Mouse (Mus musculus): ENCODE measurements at regions not wholly inside any gene's neighbourhood (a gene's known extent, or its start where the extent isn't known, plus 50 kb on each side); places are given as distances from the start of the nearest gene placed in this dataset.
"Not testable (repeated sequence)": the region's sequence is repeated elsewhere in the genome, so short reads cannot be mapped to it uniquely, and the experiment has no call there.

DNA sequence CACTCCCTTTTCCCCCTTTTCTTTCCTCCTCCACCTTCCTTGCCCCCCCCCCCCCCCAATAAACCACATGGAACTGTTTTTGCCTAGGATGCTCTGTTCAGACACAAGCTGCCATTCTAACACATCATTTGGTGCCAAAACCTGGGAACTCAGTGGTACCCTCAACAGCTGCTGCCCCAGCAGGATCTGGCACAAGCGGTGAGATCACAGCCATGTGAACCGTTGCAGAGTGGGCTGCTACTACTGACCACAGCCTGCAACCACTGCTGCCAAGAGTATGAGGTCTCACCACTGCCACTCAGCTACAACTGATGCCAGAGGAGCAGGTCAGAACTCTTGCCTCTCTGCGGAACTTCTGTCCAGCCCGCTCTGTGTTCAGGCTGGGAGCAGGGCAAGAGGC, 206.2 kb downstream of the Pcsk1 start:
- DNase-seq: no peak

DNA sequence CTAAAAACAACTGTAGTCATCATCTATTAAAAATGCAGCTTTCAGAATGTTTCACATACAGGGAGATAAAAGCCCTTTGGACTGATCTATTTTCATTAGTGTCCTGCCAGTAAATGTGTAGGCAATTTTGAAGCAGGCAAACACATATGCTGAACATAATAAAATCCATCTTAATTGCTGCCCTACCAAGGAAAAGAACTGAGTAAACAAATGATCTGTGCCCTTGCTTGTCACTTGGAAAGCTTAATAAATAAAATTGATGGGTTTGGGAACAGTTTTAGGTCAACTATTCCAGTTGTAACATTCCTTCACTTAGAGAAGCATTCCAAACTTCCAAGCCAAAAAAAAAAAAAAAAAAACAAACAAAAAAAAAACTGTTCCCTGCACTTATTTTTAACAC, 230.2 kb downstream of the Pcsk1 start:
- no peak for DNase-seq

DNA sequence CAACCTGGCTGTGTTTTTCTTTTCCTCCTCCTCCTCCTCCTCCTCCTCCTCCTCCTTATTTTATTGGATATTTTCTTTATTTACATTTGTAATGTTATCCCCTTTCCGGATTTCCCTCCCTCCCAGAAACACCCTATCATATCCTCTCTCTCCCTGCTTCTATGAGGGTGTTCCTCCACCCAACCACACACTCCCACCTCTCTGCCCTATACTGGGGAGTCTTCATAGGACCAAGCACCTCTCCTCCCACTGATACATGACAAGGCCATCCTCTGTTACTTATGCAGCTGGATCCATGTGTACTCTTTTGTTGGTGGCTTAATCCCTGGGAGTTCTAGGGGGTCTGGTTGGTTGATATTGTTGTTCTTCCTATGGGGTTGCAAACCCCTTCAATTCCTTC, 230.6 kb downstream of the Pcsk1 start:
- DNase-seq: no peak

DNA sequence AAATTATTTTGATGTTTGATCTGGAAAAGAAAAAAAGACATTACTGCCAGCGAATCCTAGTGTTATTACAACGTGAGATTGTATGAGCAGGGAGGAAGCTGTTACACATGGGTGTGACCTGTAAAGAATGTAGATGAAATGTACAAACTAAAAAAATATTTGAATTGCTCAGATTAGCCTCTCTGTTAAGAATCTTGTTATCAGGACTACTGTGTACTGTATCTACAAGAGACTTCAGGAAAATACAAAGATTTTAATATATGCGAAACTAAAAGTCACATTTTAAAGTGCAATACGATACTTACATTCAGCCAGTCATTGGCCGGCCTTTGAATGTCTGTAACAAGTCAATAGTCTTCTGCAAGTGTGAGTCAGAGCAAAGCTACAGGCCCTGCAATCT, 247.4 kb downstream of the Pcsk1 start:
- no peak for DNase-seq

DNA sequence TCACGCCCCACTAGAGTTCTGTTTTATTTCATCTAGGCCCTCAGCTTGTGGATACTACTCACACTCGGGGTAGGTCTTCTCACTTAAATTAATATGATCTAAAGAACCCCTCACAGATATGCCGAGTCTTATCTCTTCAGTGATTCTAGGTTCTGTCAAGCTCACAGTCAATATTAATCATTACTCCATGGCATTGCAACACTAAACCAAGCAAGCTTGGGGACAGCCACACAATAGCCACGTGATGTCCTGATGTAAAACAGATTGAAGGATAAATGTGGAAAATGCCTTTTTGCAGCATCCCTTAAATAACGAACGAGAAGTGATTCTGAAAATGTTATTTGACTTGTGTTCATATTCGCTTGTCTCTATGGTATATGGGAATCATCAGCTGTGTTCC, 253.8 kb downstream of the Pcsk1 start:
- no peak for DNase-seq

DNA sequence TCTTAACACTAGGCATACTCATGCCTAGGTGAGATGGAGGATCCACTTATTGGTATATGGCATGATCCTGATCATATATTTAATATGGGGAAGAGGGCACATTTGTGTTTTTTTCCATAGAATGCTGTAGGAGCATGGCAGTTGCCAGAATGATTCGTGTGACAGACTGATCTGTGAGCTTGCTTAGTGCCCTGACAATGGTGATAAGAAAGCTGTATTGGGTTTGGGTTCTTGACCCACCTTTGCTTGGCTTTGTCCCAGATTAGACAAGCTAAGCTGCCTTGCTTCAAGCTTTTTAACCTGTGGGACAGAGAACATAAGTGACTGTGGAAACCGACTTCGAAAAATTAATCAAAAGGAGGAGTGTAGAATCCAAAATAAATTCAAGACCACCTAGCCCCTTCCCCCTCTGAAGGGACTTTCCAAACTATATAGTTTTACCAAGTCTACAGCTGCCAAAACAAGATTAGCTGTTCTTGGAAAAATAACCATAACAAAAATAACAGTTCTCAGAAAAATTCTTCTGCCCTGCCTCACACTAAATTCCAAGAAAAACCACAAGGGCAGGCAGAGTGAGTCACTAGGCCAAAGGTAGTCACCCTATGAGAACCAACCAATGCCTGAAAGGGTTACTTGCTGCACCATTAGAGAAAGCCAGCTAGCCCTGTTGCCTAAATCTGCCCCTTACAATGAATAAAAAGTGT, 277.2 kb downstream of the Pcsk1 start:
- DNase-seq: no peak

DNA sequence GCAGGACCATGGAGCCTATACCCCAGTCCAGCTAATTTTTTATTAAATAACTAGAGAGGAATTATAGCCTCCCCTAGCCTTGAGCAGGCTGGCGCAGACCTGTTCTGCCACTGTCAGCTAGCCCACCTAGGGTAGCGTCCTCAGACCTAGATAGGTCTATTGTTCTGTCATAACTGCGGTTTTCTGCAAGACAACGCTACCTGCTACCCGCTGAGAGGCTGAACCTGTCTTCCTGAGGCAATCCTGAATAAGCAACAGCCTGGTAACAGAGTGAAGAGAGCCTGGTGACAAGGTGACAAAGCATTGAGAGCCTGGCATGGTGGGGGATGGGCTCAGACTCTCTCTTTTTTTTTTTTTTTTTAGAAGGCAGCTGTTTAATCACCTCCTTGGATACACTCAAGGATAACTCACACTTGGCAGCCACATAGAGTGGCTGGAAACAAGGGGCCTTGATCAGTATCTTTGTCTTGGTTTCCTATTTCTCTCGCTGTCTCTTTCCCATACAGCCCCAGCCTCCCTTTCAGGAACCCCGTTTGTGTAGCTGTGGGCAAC, 278.7 kb downstream of the Pcsk1 start:
- DNase-seq: no peak

DNA sequence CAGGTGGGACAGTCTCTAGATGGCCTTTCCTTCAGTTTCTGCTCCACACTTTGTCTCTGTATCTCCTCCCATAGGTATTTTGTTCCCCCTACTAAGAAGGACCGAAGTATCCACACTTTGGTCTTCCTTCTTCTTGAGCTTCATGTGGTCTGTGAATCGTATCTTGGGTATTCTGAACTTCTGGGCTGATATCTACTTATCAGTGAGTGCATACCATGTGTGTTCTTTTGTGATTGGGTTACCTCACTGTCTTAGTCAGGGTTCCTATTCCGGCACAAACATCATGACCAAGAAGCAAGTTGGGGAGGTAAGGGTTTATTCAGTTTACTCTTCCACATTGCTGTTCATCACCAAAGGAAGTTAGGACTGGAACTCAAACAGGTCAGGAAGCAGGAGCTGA, 287.5 kb downstream of the Pcsk1 start:
- not testable (repeated sequence) for DNase-seq

DNA sequence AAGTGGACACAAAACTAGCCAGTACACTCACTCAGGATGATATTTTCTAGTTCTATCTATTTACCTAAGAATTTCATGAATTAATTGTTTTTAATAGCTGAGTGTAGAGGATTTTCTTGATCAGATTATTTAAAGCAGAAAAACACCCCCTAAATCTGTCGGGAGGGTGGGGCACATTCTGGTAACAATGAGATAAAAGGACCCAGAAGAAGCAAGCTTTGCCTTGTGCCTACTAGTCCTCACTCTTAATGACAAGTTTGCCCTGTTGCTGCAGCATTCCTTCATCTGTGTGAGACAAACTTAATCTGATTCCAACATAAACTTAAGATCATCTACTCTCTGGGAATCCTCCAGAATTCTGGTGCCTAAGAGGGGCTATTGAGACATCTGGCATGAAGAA, 288.1 kb downstream of the Pcsk1 start:
- no peak for DNase-seq

DNA sequence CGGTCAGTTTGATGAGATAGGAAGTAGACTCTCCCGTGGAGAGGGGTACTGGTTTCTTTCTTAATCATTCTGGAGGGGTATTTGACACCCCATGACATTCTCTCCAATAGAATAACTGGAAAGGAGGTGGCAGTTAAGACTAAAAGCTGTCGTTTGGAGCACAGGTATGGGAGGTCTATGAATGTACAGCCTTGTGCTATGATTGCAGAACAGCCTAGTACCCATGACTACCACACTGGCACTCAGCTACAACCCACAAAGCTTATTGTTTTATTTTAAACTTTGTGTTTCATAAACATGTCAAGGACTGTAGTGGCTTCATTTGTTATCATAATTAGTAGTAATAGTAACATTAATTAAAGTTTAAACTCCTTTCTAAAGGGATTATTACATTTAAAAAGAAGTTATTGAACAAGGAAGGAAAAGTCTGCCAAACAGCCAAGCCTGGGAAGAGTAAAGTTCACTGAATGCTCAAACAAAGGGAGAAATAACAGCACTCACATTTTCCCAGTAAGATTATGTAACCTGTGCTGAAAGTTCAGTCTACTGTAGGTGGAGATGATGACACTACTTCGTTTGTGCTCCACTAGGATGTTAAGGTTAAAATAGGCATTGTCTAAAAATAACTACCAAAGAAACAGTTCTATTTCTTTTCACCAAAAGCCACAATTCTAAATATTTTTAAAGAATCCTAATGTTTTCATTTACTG, 295.2 kb downstream of the Pcsk1 start:
- no peak for DNase-seq

DNA sequence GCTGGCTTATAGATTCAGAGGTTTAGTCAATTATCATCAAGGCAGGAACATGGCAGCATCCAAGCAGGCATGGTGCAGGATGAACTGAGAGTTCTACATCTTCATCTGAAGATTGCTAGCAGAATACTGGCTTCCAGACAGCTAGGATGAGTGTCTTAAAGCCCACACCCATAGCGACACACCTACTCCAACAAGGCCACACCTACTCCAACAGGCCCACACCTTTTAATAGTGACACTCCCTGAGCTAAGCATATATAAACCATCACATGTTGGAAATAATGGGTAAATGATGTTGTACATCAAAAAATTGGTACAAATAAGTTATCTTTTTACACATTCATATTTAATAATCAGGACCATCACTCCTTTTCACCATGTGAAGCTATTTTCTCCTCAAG, 299.6 kb downstream of the Pcsk1 start:
- DNase-seq: no peak

DNA sequence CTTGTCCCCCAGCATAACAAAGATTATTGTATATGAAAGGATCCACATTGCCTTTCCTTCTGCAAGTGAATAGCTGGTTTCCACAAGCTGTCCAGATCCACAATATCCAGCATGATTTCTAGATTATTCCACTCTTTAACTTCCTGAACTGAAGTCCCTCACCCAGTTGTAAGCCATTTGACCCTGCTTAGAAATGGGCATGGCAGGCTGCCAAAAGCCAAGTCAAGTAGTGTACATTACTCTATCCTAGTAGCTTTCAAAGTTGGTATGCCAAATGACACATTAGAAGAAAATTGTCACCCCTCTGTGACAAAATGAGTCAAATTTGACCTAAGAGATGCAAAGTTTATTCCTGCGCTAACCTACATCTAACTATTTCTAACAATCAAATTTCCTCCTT, 300.6 kb downstream of the Pcsk1 start:
- DNase-seq: peak; percentile 29

DNA sequence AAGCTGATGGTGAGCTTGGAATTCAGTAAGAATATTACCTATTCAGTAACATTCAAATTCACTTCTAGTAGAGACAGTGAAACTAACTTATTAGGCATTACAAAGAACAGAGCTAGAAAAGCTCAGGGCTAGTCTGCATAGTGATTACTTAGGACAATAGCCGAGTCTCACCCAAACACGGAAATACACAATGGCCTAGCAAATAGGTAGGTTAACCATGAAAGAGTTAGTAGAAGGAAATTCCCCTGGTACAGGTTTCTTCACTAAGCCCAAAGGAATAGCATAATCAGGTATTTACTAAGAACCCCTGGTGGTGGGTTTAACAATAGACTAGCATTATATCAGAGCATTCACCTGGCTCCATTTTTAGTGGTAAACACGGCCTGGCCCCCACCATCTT, 306.7 kb upstream of the Ell2 start:
- DNase-seq: not testable (repeated sequence)

DNA sequence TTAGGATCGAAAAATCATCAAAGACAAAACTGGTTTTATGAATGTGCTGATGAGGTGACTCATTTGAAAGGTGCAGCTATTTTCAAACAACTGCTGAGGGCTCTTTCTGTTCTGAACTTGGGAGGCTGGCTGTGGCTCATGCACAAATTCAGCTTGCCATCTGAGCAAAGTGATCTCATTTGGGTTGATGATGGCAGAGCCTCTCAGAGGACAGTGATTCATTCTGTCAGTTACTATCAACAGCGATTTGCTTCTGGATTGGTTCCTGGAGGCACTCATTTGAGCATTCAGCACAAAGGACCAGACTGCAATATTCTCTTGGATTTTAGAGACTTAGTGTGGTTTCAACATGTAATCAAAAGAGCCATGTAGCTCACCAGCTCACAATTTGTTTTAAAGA, 285.8 kb upstream of the Ell2 start:
- no peak for DNase-seq

DNA sequence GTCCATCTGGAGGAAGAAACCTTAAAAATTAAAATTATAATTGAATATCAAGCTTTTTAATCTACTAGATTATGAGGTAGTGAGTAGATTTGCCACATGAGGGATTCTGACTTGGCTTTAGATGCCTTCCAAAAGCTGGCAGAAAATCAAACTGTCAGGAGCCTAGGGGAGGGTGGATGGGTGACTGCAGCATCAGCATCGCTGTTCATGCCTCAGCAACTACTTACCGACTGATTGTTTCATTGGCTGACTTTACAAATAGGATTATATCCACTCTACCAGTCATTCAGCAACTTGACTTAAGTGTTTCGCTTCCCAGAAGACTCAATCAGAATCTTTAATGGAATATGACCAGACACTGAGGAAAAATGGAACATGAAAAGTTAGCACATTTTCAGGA, 279.6 kb upstream of the Ell2 start:
- DNase-seq: no peak

DNA sequence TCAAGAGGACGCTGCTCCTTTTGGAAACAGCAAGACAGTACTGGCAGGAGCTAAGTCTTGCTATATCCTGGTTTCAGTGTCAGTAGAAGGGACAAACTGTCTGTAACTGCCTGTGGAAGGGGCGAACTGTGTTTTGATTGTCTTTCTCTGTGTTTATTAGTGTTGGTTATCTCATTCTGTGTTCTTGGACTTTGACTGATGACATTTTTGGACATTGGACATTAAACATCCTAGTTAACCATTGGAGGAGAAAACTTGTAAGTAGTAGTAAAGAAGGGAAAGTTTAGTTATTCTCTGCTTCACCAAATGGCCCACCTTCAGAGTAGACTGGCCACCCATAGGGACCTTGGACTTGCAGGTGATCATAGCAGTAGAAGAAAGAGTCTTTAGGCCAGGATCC, 267.4 kb upstream of the Ell2 start:
- DNase-seq: no peak

DNA sequence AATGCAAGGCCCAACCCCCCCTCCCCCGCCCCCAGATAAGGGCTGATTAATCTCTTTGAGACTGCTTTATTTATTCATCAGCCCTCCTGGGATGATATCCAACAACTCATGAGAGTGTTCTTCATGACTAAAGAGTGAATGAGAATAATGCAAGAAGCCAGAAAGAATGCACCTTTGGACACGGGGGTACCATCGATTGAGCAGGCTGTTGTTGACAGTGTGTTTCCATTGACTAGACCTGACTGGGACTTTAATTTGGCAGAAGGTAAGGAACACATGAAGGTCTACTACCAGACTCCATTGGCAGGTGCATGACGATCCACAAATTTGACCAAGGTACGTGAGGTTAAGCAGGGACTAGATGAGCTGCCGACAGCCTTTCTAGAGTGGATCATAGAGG, 266.5 kb upstream of the Ell2 start:
- no peak for DNase-seq

DNA sequence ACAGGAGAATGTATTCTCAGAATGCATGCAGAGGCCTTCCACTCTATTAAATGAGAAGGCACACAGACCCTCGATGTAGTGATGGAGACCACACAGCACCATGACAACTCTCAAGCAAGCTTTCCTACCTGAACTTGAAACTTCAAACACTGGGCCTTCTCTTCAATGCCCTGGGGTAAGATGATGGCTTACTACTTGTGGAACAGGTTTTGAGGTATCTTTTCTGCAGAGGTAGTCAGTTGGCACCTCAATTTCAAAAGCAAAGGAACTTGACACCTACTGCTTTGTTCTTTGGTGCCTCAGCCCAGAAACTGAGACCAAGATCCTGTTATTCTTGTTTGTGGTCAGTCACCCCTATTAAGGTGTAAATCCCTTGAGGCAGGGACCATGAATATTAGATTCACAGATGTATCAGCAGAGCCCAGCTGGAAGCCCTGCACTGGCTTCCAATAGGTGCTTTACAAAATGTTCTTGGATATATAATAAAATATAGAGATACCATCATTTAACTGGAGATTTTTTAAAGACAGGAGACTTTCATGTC, 246.2 kb upstream of the Ell2 start:
- no peak for DNase-seq

DNA sequence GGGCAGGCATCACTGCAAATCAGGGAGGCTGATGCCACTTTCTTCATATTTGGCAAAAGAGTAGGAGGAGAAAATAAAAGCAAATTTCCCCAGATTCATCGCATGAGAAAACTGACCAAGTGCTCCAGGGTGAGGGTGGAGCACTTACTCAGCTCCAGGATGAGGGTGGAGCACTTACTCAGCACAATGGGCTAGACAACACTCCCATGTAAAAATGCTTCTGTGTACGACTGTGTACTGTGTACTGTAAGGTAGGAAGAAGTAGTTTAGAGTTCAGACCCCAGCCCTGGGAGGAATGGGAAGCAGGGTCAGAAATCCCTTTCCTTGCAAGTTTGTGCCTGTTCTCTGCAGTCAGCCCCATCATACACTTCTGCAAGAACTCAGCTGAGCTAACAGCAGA, 245.3 kb upstream of the Ell2 start:
- DNase-seq: no peak

DNA sequence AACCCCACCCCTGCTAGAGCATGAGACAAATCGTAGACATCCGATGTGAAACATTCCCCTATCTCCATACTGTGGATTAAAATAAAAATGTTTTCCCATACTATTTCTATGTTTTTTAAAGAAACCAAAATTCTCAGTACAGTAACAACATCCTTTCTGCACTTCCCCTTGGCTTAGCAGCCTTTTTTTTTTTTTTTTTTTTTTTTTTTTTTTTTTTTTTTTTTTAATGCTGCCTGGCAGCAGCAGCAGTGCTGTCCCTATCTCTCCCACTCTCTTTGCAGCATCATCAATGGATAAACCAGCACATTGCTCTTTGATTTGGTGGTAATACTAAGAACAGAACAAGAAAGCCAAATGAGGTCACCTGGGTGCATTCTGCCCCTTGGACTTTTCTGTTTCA, 239.3 kb upstream of the Ell2 start:
- no peak for DNase-seq

DNA sequence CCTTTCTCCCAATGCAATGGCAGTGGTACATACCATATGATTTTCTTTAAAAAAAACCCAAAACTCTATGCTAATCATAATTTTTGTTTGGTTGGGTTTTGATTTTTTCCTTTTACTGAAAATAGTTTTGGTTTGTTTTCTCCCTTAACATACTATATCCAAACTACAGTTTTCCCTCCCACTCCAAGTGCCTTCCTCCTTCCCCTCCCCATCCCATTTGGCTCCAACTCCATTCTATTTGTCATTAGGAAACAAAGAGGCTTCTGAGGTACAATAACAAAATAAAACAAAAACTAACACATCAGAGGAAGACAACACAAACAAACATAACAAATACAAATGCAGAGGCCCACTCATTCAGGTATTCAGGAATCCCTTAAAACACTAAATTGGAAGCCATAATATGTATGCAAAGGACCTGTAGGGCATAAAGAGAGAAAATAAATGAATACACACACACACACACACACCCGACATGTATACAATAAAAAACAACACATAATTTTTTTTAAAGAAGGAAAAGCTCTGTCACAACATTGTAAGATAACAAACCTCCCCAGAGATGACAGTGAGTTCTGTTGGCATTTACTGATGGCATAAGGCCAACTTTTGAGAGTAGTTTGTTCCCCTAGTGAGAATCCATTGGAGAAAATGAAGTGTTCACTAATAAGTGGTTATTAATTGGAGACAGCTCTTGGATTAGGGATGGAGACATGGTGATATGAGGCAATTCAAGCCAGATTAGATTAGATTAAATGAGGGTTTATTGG, 230.5 kb upstream of the Ell2 start:
- DNase-seq: no peak

DNA sequence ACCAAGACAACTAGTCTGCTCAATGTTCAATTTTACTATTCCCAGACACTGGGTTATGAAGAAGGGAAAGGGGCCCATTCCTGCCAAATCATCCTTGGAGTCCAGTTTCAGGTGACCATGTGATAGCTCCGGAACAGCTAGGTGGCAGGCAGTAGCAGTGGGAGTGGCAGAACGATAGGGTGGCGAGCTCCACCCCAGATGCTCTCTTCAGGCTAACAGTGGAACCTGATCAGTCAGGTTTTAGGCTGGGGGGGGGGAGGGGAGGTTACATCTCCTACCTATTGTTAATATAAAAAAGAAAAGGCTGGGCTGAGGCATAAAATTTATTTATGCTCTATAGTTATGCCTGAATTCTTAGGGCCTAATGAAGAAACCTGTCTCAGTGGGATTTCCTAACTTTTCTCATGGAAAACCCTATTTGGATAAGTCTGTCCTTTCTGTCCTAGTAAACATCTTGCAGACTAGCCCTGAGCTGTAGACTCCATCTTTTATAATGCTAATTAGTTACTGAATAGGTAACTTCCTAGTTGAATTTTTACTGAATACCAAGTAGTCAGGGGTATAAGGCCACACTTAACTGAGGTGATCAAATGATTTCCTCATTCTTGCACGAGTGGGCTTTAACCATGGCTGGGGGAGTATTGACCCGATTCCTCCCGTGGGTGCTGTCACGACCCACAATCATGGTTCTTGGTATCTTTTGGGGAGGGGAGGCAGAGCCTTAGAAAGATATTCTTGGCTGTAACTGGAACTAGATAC, 223.2 kb upstream of the Ell2 start:
- DNase-seq: not testable (repeated sequence)

DNA sequence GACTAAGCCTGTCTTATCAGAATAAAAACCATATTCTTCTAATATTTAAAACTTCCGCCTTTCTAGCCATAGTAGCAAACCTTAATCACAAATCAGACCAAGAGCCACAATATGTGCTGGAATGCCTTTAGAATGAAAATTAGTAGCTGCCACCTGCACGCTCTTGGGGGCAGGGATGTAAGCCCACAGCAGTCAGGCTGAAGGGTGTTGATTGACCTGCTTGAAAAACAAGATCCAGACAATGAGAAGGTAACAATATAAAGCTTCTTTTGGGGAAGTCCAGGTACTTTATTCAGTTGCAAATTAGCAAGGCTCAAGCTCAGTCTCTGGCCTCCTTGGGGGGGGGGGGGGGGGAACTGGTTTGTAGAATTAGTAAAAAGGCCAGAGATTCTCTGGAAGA, 222.3 kb upstream of the Ell2 start:
- DNase-seq: not testable (repeated sequence)

Measured in lung, postnatal 14 days (tissue).